Mouse (Mus musculus): ENCODE results near the gene Rassf7.

The Rassf7 gene

GRCm38 (mm10) chr7:141193948-141194347 is 21.7 kb upstream of the Rassf7 start, which contains the start of the genes Hras and Lrrc56:
TSS of gene Hras (minus strand) at chr7:141194005.
TSS of gene Lrrc56 (plus strand) at chr7:141194157.
- in situ Hi-C loops (cut with MboI; ENCODE audit: low pct_unique_long_range_greater_than_20kb in 1 of 2, low sequenced_read_pairs in 2 of 2, unreplicated experiment in 1 of 2), result loop anchor here in 1 of 2 experiments (25.0 kb wide), 1 partner anchor 282 kb away; the partner anchor contains the start of genes Cox8b and Nlrp6

GRCm38 (mm10) chr7:141194409-141194808 is 21.3 kb upstream of the Rassf7 start:
- in situ Hi-C loops (cut with MboI; ENCODE audit: low pct_unique_long_range_greater_than_20kb in 1 of 2, low sequenced_read_pairs in 2 of 2, unreplicated experiment in 1 of 2), result loop anchor here in 1 of 2 experiments (25.0 kb wide), 1 partner anchor 282 kb away; the partner anchor contains the start of genes Cox8b and Nlrp6

- in situ Hi-C loops (cut with MboI; ENCODE audit: low pct_unique_long_range_greater_than_20kb in 1 of 2, low sequenced_read_pairs in 2 of 2, unreplicated experiment in 1 of 2), result loop anchor here in 1 of 2 experiments (25.0 kb wide), 1 partner anchor 283 kb away; the partner anchor contains the start of genes Cox8b and Nlrp6
These were observed 20.8 kb upstream of the Rassf7 start for GRCm38 (mm10) chr7:141194830-141195229.

GRCm38 (mm10) chr7:141195754-141196153 is 19.9 kb upstream of the Rassf7 start:
- in situ Hi-C loops (cut with MboI; ENCODE audit: low pct_unique_long_range_greater_than_20kb in 1 of 2, low sequenced_read_pairs in 2 of 2, unreplicated experiment in 1 of 2), result loop anchor here in 1 of 2 experiments (25.0 kb wide), 1 partner anchor 283 kb away; the partner anchor contains the start of genes Cox8b and Nlrp6

GRCm38 (mm10) chr7:141196619-141197282 is 18.9 kb upstream of the Rassf7 start:
- in situ Hi-C loops (cut with MboI; ENCODE audit: low pct_unique_long_range_greater_than_20kb in 1 of 2, low sequenced_read_pairs in 2 of 2, unreplicated experiment in 1 of 2), result loop anchor here in 1 of 2 experiments (25.0 kb wide), 1 partner anchor 284 kb away; the partner anchor contains the start of genes Cox8b and Nlrp6

GRCm38 (mm10) chr7:141198121-141198520 is 17.5 kb upstream of the Rassf7 start:
- in situ Hi-C loops (cut with MboI; ENCODE audit: low pct_unique_long_range_greater_than_20kb in 1 of 2, low sequenced_read_pairs in 2 of 2, unreplicated experiment in 1 of 2), result loop anchor here in 1 of 2 experiments (25.0 kb wide), 1 partner anchor 286 kb away; the partner anchor contains the start of genes Cox8b and Nlrp6

- in situ Hi-C loops (cut with MboI; ENCODE audit: low pct_unique_long_range_greater_than_20kb in 1 of 2, low sequenced_read_pairs in 2 of 2, unreplicated experiment in 1 of 2), result no loop called here
These were observed 11.1 kb upstream of the Rassf7 start for GRCm38 (mm10) chr7:141204546-141204945.

- in situ Hi-C loops (cut with MboI; ENCODE audit: low pct_unique_long_range_greater_than_20kb in 1 of 2, low sequenced_read_pairs in 2 of 2, unreplicated experiment in 1 of 2), result no loop called here
These were observed 10.2 kb upstream of the Rassf7 start for GRCm38 (mm10) chr7:141205504-141205903.

- in situ Hi-C loops (cut with MboI; ENCODE audit: low pct_unique_long_range_greater_than_20kb in 1 of 2, low sequenced_read_pairs in 2 of 2, unreplicated experiment in 1 of 2), result no loop called here
These were observed 9.3 kb upstream of the Rassf7 start for GRCm38 (mm10) chr7:141206182-141206937.

- in situ Hi-C loops (cut with MboI; ENCODE audit: low pct_unique_long_range_greater_than_20kb in 1 of 2, low sequenced_read_pairs in 2 of 2, unreplicated experiment in 1 of 2), result no loop called here
These were observed 6.1 kb upstream of the Rassf7 start for GRCm38 (mm10) chr7:141209526-141209925.

GRCm38 (mm10) chr7:141210137-141210536 is 5.5 kb upstream of the Rassf7 start:
- in situ Hi-C loops (cut with MboI; ENCODE audit: low pct_unique_long_range_greater_than_20kb in 1 of 2, low sequenced_read_pairs in 2 of 2, unreplicated experiment in 1 of 2), result no loop called here

- in situ Hi-C loops (cut with MboI; ENCODE audit: low pct_unique_long_range_greater_than_20kb in 1 of 2, low sequenced_read_pairs in 2 of 2, unreplicated experiment in 1 of 2), result no loop called here
These were observed 5.0 kb upstream of the Rassf7 start for GRCm38 (mm10) chr7:141210606-141211131.

GRCm38 (mm10) chr7:141213133-141213532 is 2.5 kb upstream of the Rassf7 start:
- in situ Hi-C loops (cut with MboI; ENCODE audit: low pct_unique_long_range_greater_than_20kb in 1 of 2, low sequenced_read_pairs in 2 of 2, unreplicated experiment in 1 of 2), result no loop called here

GRCm38 (mm10) chr7:141213605-141214235 is 1.9 kb upstream of the Rassf7 start, which contains the start of gene Lmntd2:
TSS of gene Lmntd2 (minus strand) at chr7:141214080.
- in situ Hi-C loops (cut with MboI; ENCODE audit: low pct_unique_long_range_greater_than_20kb in 1 of 2, low sequenced_read_pairs in 2 of 2, unreplicated experiment in 1 of 2), result no loop called here

GRCm38 (mm10) chr7:141214310-141214709 is 1.4 kb upstream of the Rassf7 start:
- in situ Hi-C loops (cut with MboI; ENCODE audit: low pct_unique_long_range_greater_than_20kb in 1 of 2, low sequenced_read_pairs in 2 of 2, unreplicated experiment in 1 of 2), result no loop called here

GRCm38 (mm10) chr7:141215880-141216733 is 447 bp downstream of the Rassf7 start:
- in situ Hi-C loops (cut with MboI; ENCODE audit: low pct_unique_long_range_greater_than_20kb in 1 of 2, low sequenced_read_pairs in 2 of 2, unreplicated experiment in 1 of 2), result no loop called here

- in situ Hi-C loops (cut with MboI; ENCODE audit: low pct_unique_long_range_greater_than_20kb in 1 of 2, low sequenced_read_pairs in 2 of 2, unreplicated experiment in 1 of 2), result no loop called here
These were observed 1.2 kb downstream of the Rassf7 start for GRCm38 (mm10) chr7:141216894-141217293.

All from mouse embryonic stem cell (cell line).